Mouse (Mus musculus): ENCODE data around the gene Rnf41.

DNA sequence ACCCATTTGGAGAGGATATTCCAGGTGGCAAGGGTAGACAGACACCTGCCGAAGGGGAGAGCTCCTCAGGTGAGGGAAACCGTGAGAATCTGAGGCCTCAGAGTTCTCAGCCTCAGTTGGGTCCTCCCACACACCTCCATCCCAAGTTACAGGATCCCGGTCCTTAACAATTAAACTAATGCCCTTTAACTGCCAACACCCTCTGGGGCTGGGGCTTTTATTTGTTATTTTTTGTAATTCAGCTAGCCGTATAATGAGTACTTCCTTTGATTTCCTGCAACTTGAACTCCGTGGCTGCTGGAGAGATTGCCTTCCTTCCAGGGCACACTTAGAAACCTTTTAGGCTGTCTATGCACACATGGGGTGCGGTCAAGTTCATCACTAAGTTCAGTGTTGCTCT lies 32.9 kb downstream of the Rnf41 start:
- no peak for TF ChIP-seq CTCF (IDR thresholded peaks at IDR 0.05; ENCODE audit: low read depth)
- no peak for TF ChIP-seq EP300 (IDR thresholded peaks at IDR 0.05; ENCODE audit: low read depth)
